Mouse (Mus musculus): ENCODE results near the gene Nrbf2. TPM values are rescaled to one million over a fixed set of nuclear protein-coding genes. Genes with fewer than 3 reads are reported as not detected.

Gene Nrbf2
- polyA plus RNA-seq, 1 experiment from 2014 or later = 40.5 TPM

- Histone ChIP-seq H3K4me1 (no peaks in the 10 kb centered on the region), H3K27me3 (ENCODE audit: low read depth, poor library complexity, severe bottlenecking) (no peaks in the 10 kb centered on the region), H3K4me3 (no peak overlapping the region), H3K36me3 (peaks cover 82% of the 10 kb centered on the region), H3K27ac (replicated peaks) (no peak overlapping the region), H3K9me3 (replicated peaks) (no peaks in the 10 kb centered on the region)
- WGBS = 92% methylated on average over 6 of the region's 6 CpGs
- no peak for DNase-seq (ENCODE audit: low spot score)
Measured at GRCm38 (mm10) chr10:67225528-67225927, 59.6 kb downstream of the Nrbf2 start.

- H3K4me3 ChIP-seq = no peak overlapping the region
- no peak for DNase-seq (ENCODE audit: low spot score)
- peaks cover 83% of the 10 kb centered on the region for H3K36me3 ChIP-seq
- no peaks in the 10 kb centered on the region for H3K9me3 ChIP-seq (replicated peaks)
- H3K27ac ChIP-seq (replicated peaks) = no peak overlapping the region
- H3K27me3 ChIP-seq (ENCODE audit: low read depth, poor library complexity, severe bottlenecking) = no peaks in the 10 kb centered on the region
- 76% methylated on average over 3 of the region's 4 CpGs for WGBS
- no peaks in the 10 kb centered on the region for H3K4me1 ChIP-seq
Measured at GRCm38 (mm10) chr10:67223942-67224341, 61.2 kb downstream of the Nrbf2 start.

GRCm38 (mm10) chr10:67221284-67221683 is 63.8 kb downstream of the Nrbf2 start:
- H3K36me3 ChIP-seq = peaks cover 76% of the 10 kb centered on the region
- 71% methylated on average over 5 of the region's 5 CpGs for WGBS
- H3K4me1 ChIP-seq = no peaks in the 10 kb centered on the region
- no peak overlapping the region for H3K27ac ChIP-seq (replicated peaks)
- no peaks in the 10 kb centered on the region for H3K9me3 ChIP-seq (replicated peaks)
- no peak overlapping the region for H3K4me3 ChIP-seq
- no peak for DNase-seq (ENCODE audit: low spot score)
- no peaks in the 10 kb centered on the region for H3K27me3 ChIP-seq (ENCODE audit: low read depth, poor library complexity, severe bottlenecking)

DNA sequence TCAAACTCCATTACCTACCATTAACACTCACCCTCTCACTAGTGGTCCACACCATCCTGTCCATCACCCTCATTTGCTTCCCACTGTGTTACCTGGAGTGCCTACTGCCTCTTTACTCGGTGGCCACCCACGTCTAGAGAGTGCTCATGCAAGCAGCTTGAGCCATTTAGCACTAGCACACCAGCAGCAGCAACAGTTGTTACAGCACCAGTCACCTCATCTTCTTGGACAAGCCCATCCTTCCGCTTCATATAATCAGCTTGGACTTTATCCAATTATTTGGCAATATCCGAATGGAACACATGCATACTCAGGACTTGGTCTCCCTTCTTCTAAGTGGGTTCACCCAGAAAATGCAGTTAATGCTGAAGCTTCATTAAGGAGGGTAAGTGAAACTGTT is 64.9 kb downstream of the Nrbf2 start:
- Histone ChIP-seq H3K9me3 (replicated peaks) (no peaks in the 10 kb centered on the region), H3K4me1 (no peaks in the 10 kb centered on the region), H3K4me3 (no peak overlapping the region), H3K36me3 (peaks cover 66% of the 10 kb centered on the region), H3K27ac (replicated peaks) (no peak overlapping the region), H3K27me3 (ENCODE audit: low read depth, poor library complexity, severe bottlenecking) (no peaks in the 10 kb centered on the region)
- DNase-seq (ENCODE audit: low spot score) = no peak
- WGBS = 93% methylated on average over 4 of the region's 4 CpGs

DNA sequence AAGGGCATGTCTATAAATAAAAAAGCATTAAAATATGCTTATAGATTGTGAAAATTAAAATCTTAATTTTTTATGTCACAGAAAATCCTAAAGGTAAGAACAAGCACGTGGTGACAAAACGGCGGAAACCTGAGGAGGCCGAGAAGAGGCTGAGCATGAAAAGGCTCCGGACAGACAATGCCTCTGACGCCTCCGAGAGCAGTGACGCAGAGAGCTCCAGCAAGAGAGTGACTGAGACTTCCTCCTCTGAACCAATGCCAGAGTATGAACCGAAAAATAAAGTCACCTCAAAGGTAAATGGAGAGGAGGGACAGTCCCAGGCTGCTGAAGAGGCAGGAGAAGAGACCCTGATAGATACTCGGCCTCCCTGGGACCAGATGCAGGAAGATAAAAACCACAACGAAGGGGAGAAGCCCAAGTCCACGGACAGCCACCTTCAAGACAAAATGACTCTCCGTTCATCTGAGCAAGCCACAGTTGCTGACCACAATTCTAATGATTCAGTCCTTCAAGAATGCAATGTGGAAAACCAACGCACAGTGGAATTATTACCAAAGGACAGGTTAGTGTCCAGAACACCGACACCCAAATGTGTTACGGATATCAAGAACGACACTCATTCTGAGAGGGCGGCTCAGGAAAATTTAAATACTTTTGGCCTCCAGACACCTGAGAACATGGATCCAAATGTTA is 66.1 kb downstream of the Nrbf2 start:
- Histone ChIP-seq H3K36me3 (peaks cover 54% of the 10 kb centered on the region), H3K4me3 (no peak overlapping the region)
- 95% methylated on average over 18 of the region's 18 CpGs for whole genome bisulfite sequencing

GRCm38 (mm10) chr10:67216872-67217271 is 68.2 kb downstream of the Nrbf2 start:
- 91% methylated on average over 3 of the region's 3 CpGs for WGBS
- peaks cover 42% of the 10 kb centered on the region for H3K36me3 ChIP-seq
- no peak overlapping the region for H3K27ac ChIP-seq (replicated peaks)
- no peaks in the 10 kb centered on the region for H3K27me3 ChIP-seq (ENCODE audit: low read depth, poor library complexity, severe bottlenecking)
- no peak overlapping the region for H3K4me3 ChIP-seq
- DNase-seq (ENCODE audit: low spot score) = no peak
- no peaks in the 10 kb centered on the region; the same call in 1 of the 2 replicates for H3K4me1 ChIP-seq
- no peaks in the 10 kb centered on the region for H3K9me3 ChIP-seq (replicated peaks)

More for the DNA sequence above, 66.1 kb downstream of the Nrbf2 start:
- DNase-seq (ENCODE audit: low spot score) = no peak
- H3K27ac ChIP-seq (replicated peaks) = no peak overlapping the region
- H3K27me3 ChIP-seq (ENCODE audit: low read depth, poor library complexity, severe bottlenecking) = no peaks in the 10 kb centered on the region
- no peaks in the 10 kb centered on the region for H3K9me3 ChIP-seq (replicated peaks)
- no peaks in the 10 kb centered on the region for H3K4me1 ChIP-seq

Other genes starting within 250 kb of the Nrbf2 start
- gene Jmjd1c, start 189.2 kb downstream of the Nrbf2 start, polyA plus RNA-seq (2016; fragmentation: Nextera tagmentation; extraction: Ambion mirVana) = 27.1 and 28.4 TPM in 2 replicates
- 31.7 and 36.7 TPM in 2 replicates for gene Reep3, start 188.4 kb downstream of the Nrbf2 start, polyA plus RNA-seq (2016; fragmentation: Nextera tagmentation; extraction: Ambion mirVana)